Mouse (Mus musculus) spleen, adult 2 months (tissue): ENCODE measurements around the gene Ccnq.

Experiments
- CTCF ChIP-seq: fragments of 200-500 bp; IDR thresholded peaks from 2 replicates; pipeline ENCODE4 v1.5.1; 2011; ENCODE audit warnings: mild to moderate bottlenecking, inconsistent platforms; ENCODE audit not compliant: insufficient read depth, insufficient read length, insufficient replicate concordance; ENCODE audit errors: extremely low read depth
- POLR2A ChIP-seq: fragments of 200-500 bp; IDR thresholded peaks from 2 replicates; pipeline ENCODE4 v1.6.1; 2011; ENCODE audit warnings: low read depth, low read length, inconsistent platforms

DNA sequence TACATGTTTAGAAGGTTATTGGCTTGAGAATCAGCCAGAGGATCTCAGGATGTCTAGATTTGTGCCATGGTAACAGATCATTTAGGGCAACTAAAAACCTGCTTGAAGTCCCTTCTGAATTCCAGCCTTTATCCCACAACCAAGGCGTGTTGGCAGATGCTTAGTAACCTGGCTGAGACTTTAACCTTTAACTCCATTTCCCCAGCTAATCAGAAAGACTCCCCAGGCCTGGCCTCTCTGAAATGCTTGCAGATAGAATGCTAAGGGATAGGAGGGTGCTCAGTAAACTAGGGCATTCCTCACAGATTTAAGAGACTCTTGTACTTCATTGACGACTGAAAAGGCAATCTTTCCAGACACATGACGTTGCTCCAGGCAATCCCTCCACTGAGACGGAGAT lies 33.9 kb downstream of the Ccnq start:
- no peak for TF ChIP-seq CTCF
- no peak for TF ChIP-seq POLR2A
